Mouse (Mus musculus) limb, embryonic 14.5 days (tissue): Measurements from ENCODE around the gene Pcnx3. TPM values are rescaled to one million over a fixed set of nuclear protein-coding genes. Genes with fewer than 3 reads are reported as not detected.

Experiments used
- ATAC-seq: fragments of 200-750 bp; cut with Nextera tagmentation; 2 replicates; pipeline ENCODE4 v1.8.0; 2017; ENCODE audit warnings: low read depth, moderate number of reproducible peaks, moderate TSS enrichment; ENCODE audit not compliant: low FRiP score
- DNase-seq: peaks from one replicate; pipeline ENCODE4 v3.0.0-alpha.2; 2015; ENCODE audit warnings: low spot score
- H3K27ac ChIP-seq: fragments of 300-500 bp; sonication (generic); replicated peaks from 2 replicates; pipeline ENCODE4 v1.5.1; 2014; ENCODE audit warnings: low read depth, mild to moderate bottlenecking, low read length, moderate library complexity, mixed read lengths
- H3K27me3 ChIP-seq: fragments of 300-500 bp; sonication (generic); 2 replicates; pipeline ENCODE4 v1.6.1; 2014; ENCODE audit warnings: low read length, mixed read lengths; ENCODE audit not compliant: control insufficient read depth, insufficient read depth
- H3K36me3 ChIP-seq: fragments of 300-500 bp; sonication (generic); 2 replicates; pipeline ENCODE4 v1.6.1; 2014; ENCODE audit warnings: mild to moderate bottlenecking, low read length, moderate library complexity, mixed read lengths; ENCODE audit not compliant: control insufficient read depth, insufficient read depth
- H3K4me1 ChIP-seq: fragments of 300-500 bp; sonication (generic); 2 replicates; pipeline ENCODE4 v1.6.1; 2014; ENCODE audit warnings: antibody characterized with exemption, low read length, mixed read lengths; ENCODE audit not compliant: control insufficient read depth, insufficient read depth
- H3K4me2 ChIP-seq: fragments of 300-500 bp; sonication (generic); replicated peaks from 2 replicates; pipeline ENCODE4 v1.6.1; 2014; ENCODE audit warnings: low read depth, mild to moderate bottlenecking, low read length, moderate library complexity; ENCODE audit not compliant: severe bottlenecking
- H3K4me3 ChIP-seq: fragments of 300-500 bp; sonication (generic); replicated peaks from 2 replicates; pipeline ENCODE4 v1.5.1; 2014; ENCODE audit warnings: low read length
- H3K9ac ChIP-seq: fragments of 300-500 bp; sonication (generic); 2 replicates; pipeline ENCODE4 v1.6.1; 2014; ENCODE audit warnings: mild to moderate bottlenecking, low read depth, low read length, moderate library complexity; ENCODE audit not compliant: severe bottlenecking
- H3K9me3 ChIP-seq: fragments of 300-500 bp; sonication (generic); 2 replicates; pipeline ENCODE4 v1.6.1; 2016; ENCODE audit warnings: low read length; ENCODE audit not compliant: control insufficient read depth
- POLR2A ChIP-seq: fragments of 200-500 bp; IDR thresholded peaks from 2 replicates; pipeline ENCODE4 v1.8.0; 2012; ENCODE audit warnings: inconsistent platforms, mild to moderate bottlenecking, moderate library complexity, borderline replicate concordance; ENCODE audit not compliant: insufficient read depth, insufficient read length; ENCODE audit errors: extremely low read depth
- WGBS: fragments of 180-500 bp; shearing (Covaris S2); extraction: QIAGEN DNeasy Blood & Tissue Kit; methylation state at CpG from one replicate; pipeline ENCODE4 v1.1.7; 2014; 5-methylcytosine and 5-hydroxymethylcytosine counted together
- polyA plus RNA-seq, 2 experiments: library from polyadenylated mRNA; depleted of rRNA in 1 of 2; stranded (reverse) in 1 of 2; unstranded in 1 of 2; fragments of >200 nt; fragmentation: Nextera tagmentation in 1 of 2; extraction: Ambion mirVana in 1 of 2; gene quantifications; 2 replicates each; pipeline versions ENCODE4 v1.2.1 to v1.2.3; 2012 to 2014

The Pcnx3 gene
- polyA plus RNA-seq, 2 experiments = 31.8 to 101 TPM

- Histone ChIP-seq H3K9ac (no peak overlapping the region), H3K27ac (no peak overlapping the region), H3K9me3 (no peaks in the 10 kb centered on the region), H3K4me1 (peaks cover 17% of the 10 kb centered on the region), H3K27me3 (no peaks in the 10 kb centered on the region), H3K4me2 (no peak overlapping the region), H3K36me3 (peaks cover 94% of the 10 kb centered on the region), H3K4me3 (no peak overlapping the region)
- WGBS = 16% methylated on average over 41 of the region's 41 CpGs
- TF ChIP-seq POLR2A = no peak
- ATAC-seq (no peak; the same call in 1 of the 2 replicates), DNase-seq (no peak)
These were observed 7.2 kb upstream of the Pcnx3 start for GRCm38 (mm10) chr19:5695849-5696462.

GRCm38 (mm10) chr19:5693801-5694200 is 5.1 kb upstream of the Pcnx3 start:
- ATAC-seq (no peak), DNase-seq (no peak)
- no peak overlapping the region for H3K9ac ChIP-seq
- H3K4me1 ChIP-seq = peaks cover 26% of the 10 kb centered on the region
- 77% methylated on average over 6 of the region's 6 CpGs for WGBS
- H3K36me3 ChIP-seq = peaks cover 77% of the 10 kb centered on the region
- no peak for TF ChIP-seq POLR2A
- no peak overlapping the region for H3K4me2 ChIP-seq
- H3K27me3 ChIP-seq = no peaks in the 10 kb centered on the region
- H3K9me3 ChIP-seq = no peaks in the 10 kb centered on the region
- H3K27ac ChIP-seq = no peak overlapping the region
- no peak overlapping the region for H3K4me3 ChIP-seq

GRCm38 (mm10) chr19:5692913-5693396 is 4.2 kb upstream of the Pcnx3 start:
- Histone ChIP-seq H3K36me3 (peaks cover 69% of the 10 kb centered on the region), H3K27ac (peak overlapping the region; percentile 61), H3K4me1 (peaks cover 26% of the 10 kb centered on the region), H3K27me3 (no peaks in the 10 kb centered on the region), H3K4me3 (peak overlapping the region; percentile 88; the same call in 1 of the 2 replicates), H3K9ac (peak overlapping the region; percentile 79; the same call in 1 of the 2 replicates), H3K4me2 (peak overlapping the region; percentile 8; the same call in 1 of the 2 replicates), H3K9me3 (no peaks in the 10 kb centered on the region)
- DNase-seq = no peak
- no peak for ATAC-seq
- WGBS = 78% methylated on average over 10 of the region's 10 CpGs
- TF ChIP-seq POLR2A = no peak

- peak overlapping the region; percentile 79 for H3K9ac ChIP-seq
- no peak for DNase-seq
- H3K9me3 ChIP-seq = no peaks in the 10 kb centered on the region
- peak overlapping the region; percentile 88 for H3K4me3 ChIP-seq
- H3K4me2 ChIP-seq = peak overlapping the region; percentile 77
- peaks cover 62% of the 10 kb centered on the region for H3K36me3 ChIP-seq
- H3K27ac ChIP-seq = peak overlapping the region; percentile 61
- no peak for TF ChIP-seq POLR2A
- WGBS = 64% methylated on average over 10 of the region's 10 CpGs
- H3K4me1 ChIP-seq = peaks cover 26% of the 10 kb centered on the region
- no peak for ATAC-seq
- H3K27me3 ChIP-seq = no peaks in the 10 kb centered on the region
These were observed 3.6 kb upstream of the Pcnx3 start for GRCm38 (mm10) chr19:5692086-5692912.

- TF ChIP-seq POLR2A = no peak
- DNase-seq (no peak), ATAC-seq (no peak)
- 88% methylated on average over 5 of the region's 5 CpGs for WGBS
- Histone ChIP-seq H3K36me3 (peaks cover 59% of the 10 kb centered on the region), H3K27ac (peak overlapping the region; percentile 61), H3K27me3 (no peaks in the 10 kb centered on the region), H3K4me1 (peaks cover 26% of the 10 kb centered on the region), H3K9ac (peak overlapping the region; percentile 79), H3K9me3 (no peaks in the 10 kb centered on the region), H3K4me3 (peak overlapping the region; percentile 88), H3K4me2 (peak overlapping the region; percentile 77)
These were observed 2.9 kb upstream of the Pcnx3 start for GRCm38 (mm10) chr19:5691601-5692000.
